Mouse (Mus musculus): Measurements from ENCODE around the gene Soga1. TPM values are rescaled to one million over a fixed set of nuclear protein-coding genes. Genes with fewer than 3 reads are reported as not detected.

Gene Soga1
- polyA plus RNA-seq, 2 experiments = 5.5 to 14.2 TPM

GRCm38 (mm10) chr2:157039900-157040648 lies 39.0 kb downstream of the Soga1 start:
- H3K27me3 ChIP-seq (ENCODE audit: control insufficient read depth, insufficient read depth, low read length) = no peaks in the 10 kb centered on the region
- peaks cover 4% of the 10 kb centered on the region; the same call in 1 of the 2 replicates for H3K9me3 ChIP-seq (ENCODE audit: control insufficient read depth, low read length)
- no peak overlapping the region for H3K4me2 ChIP-seq (replicated peaks; ENCODE audit: low read depth, low read length, severe bottlenecking)
- no peak overlapping the region for H3K27ac ChIP-seq (replicated peaks; ENCODE audit: low read depth, low read length)
- H3K9ac ChIP-seq (ENCODE audit: low read depth, low read length, severe bottlenecking) = no peak overlapping the region
- 91% methylated on average over 50 of the region's 50 CpGs for WGBS
- ATAC-seq (ENCODE audit: low FRiP score, low read depth) (no peak), DNase-seq (ENCODE audit: low spot score) (no peak)
- H3K4me3 ChIP-seq (replicated peaks; ENCODE audit: low read length) = no peak overlapping the region
- peaks cover 87% of the 10 kb centered on the region for H3K36me3 ChIP-seq (ENCODE audit: control insufficient read depth, insufficient read depth, low read length)
- TF ChIP-seq POLR2A (IDR thresholded peaks at IDR 0.05; ENCODE audit: borderline replicate concordance, extremely low read depth, insufficient read depth, insufficient read length) = no peak
- no peaks in the 10 kb centered on the region for H3K4me1 ChIP-seq (ENCODE audit: control insufficient read depth, insufficient read depth, low read length)

DNA sequence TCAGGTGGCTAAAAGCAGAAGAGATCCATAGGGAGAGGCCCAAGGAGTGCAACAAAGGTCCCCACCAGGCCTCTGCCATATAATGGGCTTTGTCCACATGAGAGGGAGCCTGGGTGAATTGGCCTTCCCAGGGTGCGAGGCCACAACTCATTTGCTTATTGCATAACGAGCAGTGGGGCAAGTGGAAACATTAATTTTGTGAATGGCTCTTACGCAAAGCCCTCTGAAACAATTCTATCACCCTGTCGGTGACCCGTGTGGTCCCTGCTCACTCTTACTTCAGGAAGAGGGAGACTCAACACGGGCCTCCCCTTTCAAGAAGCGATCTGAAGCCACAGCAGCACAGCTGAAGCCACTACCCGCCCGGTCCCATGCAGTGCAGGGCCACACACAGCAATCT lies 41.8 kb downstream of the Soga1 start:
- no peak for DNase-seq (ENCODE audit: low spot score)

GRCm38 (mm10) chr2:157036400-157036799 lies 42.7 kb downstream of the Soga1 start:
- Histone ChIP-seq H3K9ac (ENCODE audit: low read depth, low read length, severe bottlenecking) (no peak overlapping the region), H3K4me3 (replicated peaks; ENCODE audit: low read length) (no peak overlapping the region), H3K27me3 (ENCODE audit: control insufficient read depth, insufficient read depth, low read length) (no peaks in the 10 kb centered on the region), H3K27ac (replicated peaks; ENCODE audit: low read depth, low read length) (no peak overlapping the region), H3K36me3 (ENCODE audit: control insufficient read depth, insufficient read depth, low read length) (peaks cover 91% of the 10 kb centered on the region), H3K4me2 (replicated peaks; ENCODE audit: low read depth, low read length, severe bottlenecking) (no peak overlapping the region), H3K4me1 (ENCODE audit: control insufficient read depth, insufficient read depth, low read length) (no peaks in the 10 kb centered on the region), H3K9me3 (ENCODE audit: control insufficient read depth, low read length) (no peaks in the 10 kb centered on the region)
- ATAC-seq (ENCODE audit: low FRiP score, low read depth) (no peak), DNase-seq (ENCODE audit: low spot score) (no peak)
- WGBS = 94% methylated on average over 8 of the region's 8 CpGs
- TF ChIP-seq POLR2A (IDR thresholded peaks at IDR 0.05; ENCODE audit: borderline replicate concordance, extremely low read depth, insufficient read depth, insufficient read length) = no peak

More for the DNA sequence above, 41.8 kb downstream of the Soga1 start:
- Histone ChIP-seq H3K9ac (ENCODE audit: low read depth, low read length, severe bottlenecking) (no peak overlapping the region), H3K9me3 (ENCODE audit: control insufficient read depth, low read length) (no peaks in the 10 kb centered on the region), H3K27ac (replicated peaks; ENCODE audit: low read depth, low read length) (no peak overlapping the region), H3K27me3 (ENCODE audit: control insufficient read depth, insufficient read depth, low read length) (no peaks in the 10 kb centered on the region), H3K4me1 (ENCODE audit: control insufficient read depth, insufficient read depth, low read length) (no peaks in the 10 kb centered on the region), H3K4me3 (replicated peaks; ENCODE audit: low read length) (no peak overlapping the region), H3K36me3 (ENCODE audit: control insufficient read depth, insufficient read depth, low read length) (peaks cover 91% of the 10 kb centered on the region), H3K4me2 (replicated peaks; ENCODE audit: low read depth, low read length, severe bottlenecking) (no peak overlapping the region)
- TF ChIP-seq POLR2A (IDR thresholded peaks at IDR 0.05; ENCODE audit: borderline replicate concordance, extremely low read depth, insufficient read depth, insufficient read length) = no peak
- no peak for ATAC-seq (ENCODE audit: low FRiP score, low read depth)
- WGBS = 89% methylated on average over 9 of the region's 9 CpGs

GRCm38 (mm10) chr2:157035371-157035770 lies 43.7 kb downstream of the Soga1 start:
- Histone ChIP-seq H3K27ac (replicated peaks; ENCODE audit: low read depth, low read length) (no peak overlapping the region), H3K9ac (ENCODE audit: low read depth, low read length, severe bottlenecking) (no peak overlapping the region), H3K36me3 (ENCODE audit: control insufficient read depth, insufficient read depth, low read length) (peaks cover 91% of the 10 kb centered on the region), H3K4me2 (replicated peaks; ENCODE audit: low read depth, low read length, severe bottlenecking) (no peak overlapping the region), H3K4me1 (ENCODE audit: control insufficient read depth, insufficient read depth, low read length) (no peaks in the 10 kb centered on the region), H3K4me3 (replicated peaks; ENCODE audit: low read length) (no peak overlapping the region), H3K9me3 (ENCODE audit: control insufficient read depth, low read length) (no peaks in the 10 kb centered on the region), H3K27me3 (ENCODE audit: control insufficient read depth, insufficient read depth, low read length) (no peaks in the 10 kb centered on the region)
- no peak for TF ChIP-seq POLR2A (IDR thresholded peaks at IDR 0.05; ENCODE audit: borderline replicate concordance, extremely low read depth, insufficient read depth, insufficient read length)
- ATAC-seq (ENCODE audit: low FRiP score, low read depth) = no peak
- WGBS = 77% methylated on average over 7 of the region's 7 CpGs
- no peak for DNase-seq (ENCODE audit: low spot score)

GRCm38 (mm10) chr2:157030804-157031203 lies 48.2 kb downstream of the Soga1 start:
- H3K4me1 ChIP-seq (ENCODE audit: control insufficient read depth, insufficient read depth, low read length) = no peaks in the 10 kb centered on the region
- peak; percentile 65 for ATAC-seq (ENCODE audit: low FRiP score, low read depth)

More at GRCm38 (mm10) chr2:157030804-157031203, 48.2 kb downstream of the Soga1 start:
- H3K4me3 ChIP-seq (replicated peaks; ENCODE audit: low read length) = no peak overlapping the region
- no peak overlapping the region for H3K4me2 ChIP-seq (replicated peaks; ENCODE audit: low read depth, low read length, severe bottlenecking)
- TF ChIP-seq POLR2A (IDR thresholded peaks at IDR 0.05; ENCODE audit: borderline replicate concordance, extremely low read depth, insufficient read depth, insufficient read length) = no peak
- H3K9me3 ChIP-seq (ENCODE audit: control insufficient read depth, low read length) = no peaks in the 10 kb centered on the region
- peaks cover 92% of the 10 kb centered on the region for H3K36me3 ChIP-seq (ENCODE audit: control insufficient read depth, insufficient read depth, low read length)
- DNase-seq (ENCODE audit: low spot score) = peak; percentile 79
- H3K27ac ChIP-seq (replicated peaks; ENCODE audit: low read depth, low read length) = no peak overlapping the region
- H3K9ac ChIP-seq (ENCODE audit: low read depth, low read length, severe bottlenecking) = no peak overlapping the region; the same call in 1 of the 2 replicates
- WGBS = 51% methylated on average over 9 of the region's 9 CpGs
- H3K27me3 ChIP-seq (ENCODE audit: control insufficient read depth, insufficient read depth, low read length) = no peaks in the 10 kb centered on the region
